Mouse (Mus musculus): Measurements from ENCODE around the gene Zbtb32.

Zbtb32 gene

DNA sequence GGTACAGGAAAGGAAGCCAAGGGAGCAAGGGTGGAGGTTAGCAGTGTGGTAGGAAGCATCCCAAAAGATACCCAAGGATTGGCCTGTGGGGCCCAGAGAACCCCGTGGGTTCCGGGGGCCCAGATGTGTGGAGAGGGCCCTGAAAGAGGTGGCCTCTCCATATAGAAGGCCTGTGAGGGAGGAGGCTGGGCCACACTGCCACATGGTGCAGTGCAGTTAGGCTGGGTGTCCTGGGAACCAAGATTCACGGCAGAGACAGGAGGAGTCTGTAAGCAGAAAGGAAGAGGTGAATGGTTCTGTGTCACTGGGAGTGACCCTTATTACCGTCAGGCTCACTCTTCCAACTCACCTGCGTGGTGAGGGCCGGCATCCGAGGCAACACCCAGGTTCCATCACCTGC, 58.1 kb downstream of the Zbtb32 start:
- DNase-seq (ENCODE audit: low spot score in 2 of 2) = no peak
